Mouse (Mus musculus) c-Kit-negative CD71-positive TER-119-positive erythroid progenitor cells, embryonic 14.5 days (primary cell): ENCODE data around the gene Ampd1.

ENCODE experiments used
- DNase-seq: peaks from one replicate; pipeline ENCODE4 v3.0.0-alpha.2; 2013; ENCODE audit warnings: low read depth, low spot score

Ampd1 gene

DNA sequence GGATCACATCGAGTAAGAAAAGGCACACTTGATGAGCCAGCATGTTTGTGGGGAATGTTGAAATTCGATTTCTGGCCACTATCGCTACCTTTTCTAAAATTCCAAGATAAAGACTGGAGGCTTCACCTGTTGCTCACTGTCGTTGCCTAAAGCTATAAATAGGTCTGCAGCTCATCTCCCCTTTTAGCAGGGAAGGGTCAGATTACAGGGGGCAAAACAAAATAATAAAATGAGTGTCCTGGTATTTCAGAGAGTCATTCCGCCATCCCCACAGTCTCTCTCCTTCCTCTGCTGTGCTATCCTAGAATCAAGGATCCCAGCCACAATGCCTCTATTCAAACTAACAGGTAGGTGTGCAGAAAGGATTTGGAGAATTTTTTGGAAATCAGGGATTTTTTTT is at the start of gene Ampd1:
Gene Ampd1 (plus strand): TSS at position 244 of the 400 bp plus-strand sequence.
- DNase-seq = no peak

DNA sequence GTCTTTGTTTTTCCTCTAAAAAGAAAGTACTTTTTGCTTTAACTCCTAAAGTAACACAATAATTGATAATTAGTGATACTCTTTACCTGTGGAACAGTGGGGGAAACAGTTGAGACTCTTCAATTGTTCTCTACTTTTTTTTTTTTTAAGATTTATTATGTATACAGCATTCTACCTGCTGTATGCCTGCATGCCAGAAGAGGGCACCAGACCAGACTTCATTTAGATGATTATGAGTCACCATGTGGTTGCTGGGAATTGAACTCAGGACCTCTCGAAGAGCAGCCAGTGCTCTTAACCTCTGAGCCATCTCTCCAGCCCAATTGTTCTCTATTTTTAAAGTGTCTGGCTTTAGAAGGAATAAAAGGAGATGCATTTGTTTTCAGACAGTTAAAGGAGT is 47.6 kb upstream of the Ampd1 start:
- DNase-seq = no peak

DNA sequence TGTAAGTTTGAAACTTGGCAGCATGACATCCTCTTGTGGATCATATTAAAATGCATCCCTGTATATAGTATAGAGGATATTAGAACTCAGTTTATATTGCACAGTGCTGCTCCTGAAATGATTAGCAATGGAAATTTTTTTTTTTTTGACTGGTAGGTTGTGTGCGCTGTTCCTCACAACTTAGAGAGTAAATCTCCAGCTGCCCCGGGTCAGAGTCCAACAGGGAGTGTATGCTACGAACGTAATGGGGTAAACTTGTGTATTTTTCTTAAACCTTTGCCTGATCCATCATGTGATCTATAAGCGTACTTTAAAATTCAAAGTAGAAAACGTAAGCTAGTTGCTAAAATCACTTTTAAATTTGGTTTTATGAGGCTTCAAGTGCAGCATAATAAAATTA is 33.5 kb upstream of the Ampd1 start:
- DNase-seq = no peak

DNA sequence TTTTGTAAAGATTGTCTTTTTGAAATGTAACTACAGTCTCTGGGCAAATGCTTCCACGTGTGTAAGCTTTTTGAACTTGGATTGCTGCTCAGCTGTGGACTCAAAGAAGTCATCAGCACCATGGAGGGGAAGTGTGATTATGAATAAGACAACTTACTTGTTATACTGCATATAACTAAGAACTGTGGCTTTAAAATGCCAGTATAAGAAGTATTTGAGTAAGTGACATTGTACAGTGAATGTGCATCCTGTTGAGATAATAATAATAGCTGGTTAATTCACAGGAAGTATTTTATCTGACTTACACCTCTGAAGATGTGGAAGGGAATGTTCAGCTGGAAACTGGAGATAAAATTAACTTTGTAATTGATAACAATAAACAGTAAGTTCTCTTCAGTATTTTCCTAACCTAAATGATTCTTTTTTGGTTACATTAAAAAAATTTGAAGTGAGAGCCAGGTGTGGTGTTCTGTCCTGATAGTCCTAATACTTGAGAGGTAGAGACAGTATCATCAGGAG is 32.9 kb upstream of the Ampd1 start:
- DNase-seq = no peak

DNA sequence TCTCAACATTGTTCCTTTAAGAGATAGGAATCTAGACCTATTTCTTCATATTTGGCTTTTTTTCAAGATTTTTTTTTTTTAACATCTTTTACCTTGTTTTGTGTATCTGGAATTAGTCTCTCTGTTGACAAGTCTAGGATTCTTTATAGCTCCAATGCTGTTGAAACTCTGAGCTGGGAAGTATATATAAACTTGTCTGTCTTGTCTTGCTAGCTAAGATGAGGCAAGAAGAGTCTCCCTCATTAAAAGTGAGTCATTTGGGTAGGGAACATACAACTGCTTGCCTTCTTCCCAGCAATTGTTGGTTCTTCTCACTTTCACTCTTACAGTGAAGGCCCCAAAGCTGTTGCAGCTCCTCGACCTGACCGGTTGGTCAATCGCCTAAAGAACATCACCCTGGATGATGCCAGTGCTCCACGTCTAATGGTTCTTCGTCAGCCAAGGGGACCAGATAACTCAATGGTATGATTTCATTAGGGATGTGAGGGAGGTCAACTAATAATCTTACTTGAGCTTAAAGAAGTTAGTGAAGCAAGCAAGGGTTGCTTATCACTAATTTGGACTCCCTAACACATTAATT is 17.7 kb upstream of the Ampd1 start:
- no peak for DNase-seq

DNA sequence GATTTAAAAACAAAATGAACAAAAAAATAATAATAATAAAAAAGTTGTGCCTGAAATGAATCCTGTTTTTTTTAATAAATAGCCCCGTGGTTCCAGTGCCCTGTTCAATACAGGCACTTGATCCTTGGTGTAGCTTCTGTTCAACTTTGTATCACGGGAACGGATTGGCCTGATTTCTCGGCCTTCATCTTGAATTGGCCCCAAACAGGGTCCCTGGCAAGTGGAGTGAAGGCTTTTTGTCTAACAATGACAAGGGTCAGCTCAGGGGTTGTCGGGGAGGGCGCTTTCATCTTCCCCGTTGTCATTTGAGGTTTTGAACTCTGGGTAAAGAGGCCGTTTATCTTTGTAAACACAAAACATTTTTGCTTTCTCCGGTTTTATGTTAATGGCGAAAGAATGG is 16.1 kb upstream of the Ampd1 start:
- no peak for DNase-seq

DNA sequence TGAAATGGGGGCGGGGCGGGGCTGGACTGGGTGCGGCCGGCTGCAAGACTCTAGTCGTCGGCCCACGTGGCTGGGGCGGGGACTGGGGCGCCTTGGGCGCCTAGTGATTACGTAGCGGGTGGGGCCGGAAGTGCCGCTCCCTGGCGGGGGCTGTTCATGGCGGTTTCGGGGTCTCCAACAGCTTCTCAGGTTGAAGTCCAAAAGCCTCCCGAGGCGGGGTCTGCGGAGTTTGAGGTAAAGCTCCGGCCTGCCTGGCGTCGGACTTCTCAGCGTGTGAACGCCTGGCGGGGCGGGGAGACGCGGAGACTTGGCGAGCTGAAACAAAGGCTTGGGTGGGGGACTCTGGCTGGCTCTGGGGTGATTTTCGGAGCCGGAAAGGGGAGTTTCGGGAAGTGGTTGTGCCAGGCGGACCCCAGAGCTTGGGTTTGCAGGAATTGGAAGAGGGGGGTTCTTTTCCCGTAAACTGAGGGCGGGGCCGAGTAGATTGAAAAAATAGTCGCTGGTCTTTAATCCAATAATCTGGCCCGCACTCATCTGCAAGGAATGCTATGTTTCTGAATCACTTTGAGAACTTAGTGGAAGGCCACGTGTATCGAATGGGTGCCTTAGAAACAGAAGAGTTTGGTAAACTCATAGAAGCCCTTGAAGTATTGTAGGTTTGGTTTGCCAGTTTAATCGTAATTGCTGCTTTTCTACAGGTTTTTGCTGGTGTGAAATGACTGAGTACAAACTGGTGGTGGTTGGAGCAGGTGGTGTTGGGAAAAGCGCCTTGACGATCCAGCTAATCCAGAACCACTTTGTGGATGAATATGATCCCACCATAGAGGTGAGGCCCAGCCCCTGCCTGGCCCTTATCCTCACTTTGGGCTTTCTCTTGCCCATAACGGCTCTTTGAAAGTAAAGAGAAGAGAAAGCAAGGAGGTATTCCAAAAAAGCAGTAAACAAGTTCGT is 15.3 kb upstream of the Ampd1 start, which contains the start of gene Nras:
Gene Nras (plus strand): TSS at position 79 of the 951 bp plus-strand sequence.
- DNase-seq = peak; percentile 81

DNA sequence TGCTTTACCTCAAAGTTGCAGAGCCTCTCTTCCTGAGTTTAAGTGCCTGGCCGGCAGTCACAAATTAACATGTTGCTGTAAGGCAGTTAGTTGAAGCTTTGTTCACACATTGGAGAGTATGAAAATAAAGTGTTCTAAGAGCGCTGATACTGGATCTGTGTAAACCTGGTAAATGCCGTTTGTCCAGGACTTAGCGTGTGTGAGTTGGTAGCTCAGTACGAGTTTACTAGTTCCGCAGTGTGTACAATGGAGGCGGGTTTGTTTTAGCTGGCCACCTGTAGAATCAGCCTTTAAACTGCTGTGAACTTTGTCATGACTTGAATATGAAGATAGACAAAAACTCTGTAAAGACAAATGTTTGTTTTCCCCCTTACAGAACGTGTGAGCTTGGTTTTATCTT is 6.9 kb upstream of the Ampd1 start:
- no peak for DNase-seq

DNA sequence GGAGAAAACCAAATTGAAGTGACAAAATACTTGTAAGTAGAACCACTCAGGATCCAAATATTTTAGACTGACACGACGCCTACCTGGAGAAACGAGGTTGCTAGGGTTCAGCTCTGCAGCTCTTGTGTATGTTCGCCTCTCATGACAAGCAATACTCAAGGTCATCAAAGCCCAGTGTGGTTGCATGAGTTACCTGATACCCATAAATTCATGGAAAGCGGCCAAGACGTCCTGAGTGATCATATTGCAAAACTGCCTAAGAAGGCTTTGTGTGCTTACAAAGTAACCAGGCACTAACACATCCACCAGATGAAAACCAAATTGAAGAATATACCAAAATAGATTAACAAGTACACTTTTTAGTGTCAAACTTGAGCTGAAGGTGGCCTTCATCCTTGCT is 4.8 kb upstream of the Ampd1 start:
- no peak for DNase-seq

DNA sequence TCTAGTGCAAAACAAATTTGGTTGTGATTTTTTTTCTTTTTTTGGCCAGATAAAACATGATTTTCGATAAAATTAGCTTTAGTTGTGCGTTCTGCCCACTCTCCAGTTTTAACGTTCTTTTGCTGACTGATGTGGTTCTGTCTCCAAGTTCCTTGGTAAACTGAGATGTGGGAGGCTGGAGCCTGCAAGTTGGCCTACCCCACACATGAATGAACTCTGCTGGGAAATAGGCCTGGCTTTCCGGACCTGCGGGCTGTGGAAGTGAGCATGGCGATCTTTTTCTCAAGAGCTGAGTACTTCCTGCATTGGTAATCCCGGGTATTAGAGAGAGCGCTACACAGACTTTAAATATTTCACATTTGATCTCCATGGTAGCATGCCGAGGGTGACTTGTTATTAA is 2.1 kb downstream of the Ampd1 start:
- no peak for DNase-seq

DNA sequence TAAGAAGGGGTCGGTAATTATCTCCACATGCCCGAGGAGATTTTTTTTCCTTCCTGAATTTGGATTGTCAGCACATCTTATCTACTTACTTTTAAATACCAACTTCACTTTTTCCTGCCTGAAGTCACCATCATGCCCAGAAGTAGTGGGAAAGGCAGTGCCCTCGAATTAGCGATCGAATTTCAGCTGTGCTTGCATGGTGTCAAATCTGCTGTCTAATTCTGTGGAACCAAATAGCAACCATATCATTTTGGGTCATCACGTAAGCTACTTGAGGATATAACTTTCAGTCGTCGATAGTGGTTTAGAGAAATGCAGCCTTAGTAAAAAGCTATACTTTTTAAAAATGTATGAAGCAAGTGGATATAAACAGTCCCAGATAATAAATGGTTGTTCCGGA is 2.7 kb downstream of the Ampd1 start:
- no peak for DNase-seq

DNA sequence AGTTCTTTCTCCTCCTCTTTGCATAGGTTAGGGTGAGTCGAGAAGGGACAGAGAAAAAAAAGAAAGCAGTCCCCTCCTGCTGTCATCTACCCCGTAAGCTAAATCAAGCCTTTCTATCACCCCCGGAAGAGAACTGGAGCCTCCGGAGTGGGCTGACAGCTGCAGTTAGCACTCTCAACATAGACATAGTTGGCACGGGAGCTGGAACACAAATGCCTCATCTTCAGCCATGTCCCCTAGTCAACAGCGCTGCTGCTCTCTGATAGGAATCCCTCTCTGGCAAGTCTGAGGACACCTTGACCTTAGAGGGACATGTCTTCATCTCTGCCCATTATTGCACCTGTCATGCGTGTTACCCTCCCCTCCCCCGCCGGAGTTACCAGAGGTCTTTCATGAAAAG is 5.5 kb downstream of the Ampd1 start:
- DNase-seq = no peak

DNA sequence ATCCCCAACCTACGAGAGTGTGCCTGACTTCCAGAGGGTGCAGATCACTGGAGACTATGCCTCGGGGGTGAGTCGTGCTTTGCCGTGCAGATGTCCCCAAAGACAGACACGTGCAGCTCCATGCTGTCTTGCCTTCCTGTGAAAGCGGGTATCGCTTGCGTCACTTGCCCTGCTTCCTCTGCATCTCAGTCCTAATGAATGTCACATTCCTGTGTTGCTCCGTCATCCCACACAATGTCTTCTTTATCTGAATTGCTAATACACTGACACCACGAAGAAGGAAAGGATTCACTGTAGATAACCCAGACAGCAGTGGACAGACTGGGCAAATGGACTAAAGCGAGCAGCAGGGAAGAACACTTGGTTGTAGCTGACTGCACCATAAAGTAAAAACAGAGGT is 7.2 kb downstream of the Ampd1 start:
- no peak for DNase-seq

DNA sequence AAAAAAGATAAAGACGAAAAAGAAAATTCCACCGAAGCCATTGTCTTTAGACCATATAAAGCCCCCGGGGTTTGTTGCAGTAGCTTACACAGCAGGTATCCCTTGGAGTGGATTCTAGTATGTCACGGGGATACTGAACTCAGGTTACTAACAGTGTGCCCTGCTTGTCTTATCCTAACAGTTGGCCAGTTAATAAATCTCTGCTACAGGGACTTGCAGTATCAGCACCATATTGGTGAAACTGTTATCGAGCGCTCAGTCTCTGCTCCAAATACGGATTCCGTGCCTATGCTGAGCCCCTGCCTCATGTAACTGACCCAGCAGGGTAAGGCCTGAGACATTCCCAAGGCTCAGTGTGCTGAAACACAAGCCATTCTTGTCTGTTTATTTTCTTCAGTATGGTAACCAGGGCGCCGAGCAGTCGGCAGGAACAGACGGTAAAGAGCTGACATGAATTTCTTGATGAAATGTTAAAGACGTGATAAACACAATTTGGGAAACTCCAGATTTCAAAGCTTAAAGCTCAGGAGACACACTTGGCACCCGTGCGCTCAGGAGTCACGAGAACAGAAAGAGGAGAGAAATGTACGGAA is 8.1 kb downstream of the Ampd1 start:
- no peak for DNase-seq

DNA sequence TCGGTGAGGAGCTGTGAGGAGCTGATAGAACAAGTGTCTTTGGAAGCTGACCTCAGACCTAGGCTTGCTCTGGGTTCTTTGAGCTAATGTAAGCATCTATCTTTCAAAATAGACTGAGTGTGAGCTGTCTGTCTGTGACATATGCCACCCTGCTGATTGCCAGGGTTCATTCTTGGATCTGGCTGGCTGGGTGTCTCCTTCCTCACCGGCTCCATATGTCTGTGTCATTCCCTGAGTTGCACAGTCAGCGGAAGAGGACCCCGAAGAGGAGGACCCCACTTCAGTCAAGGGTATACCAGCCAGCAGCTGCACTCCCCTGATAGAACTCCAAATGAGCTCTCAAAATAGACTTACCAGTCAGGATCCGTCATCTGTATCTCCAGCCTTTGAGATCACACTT is 8.9 kb downstream of the Ampd1 start:
- DNase-seq = no peak

DNA sequence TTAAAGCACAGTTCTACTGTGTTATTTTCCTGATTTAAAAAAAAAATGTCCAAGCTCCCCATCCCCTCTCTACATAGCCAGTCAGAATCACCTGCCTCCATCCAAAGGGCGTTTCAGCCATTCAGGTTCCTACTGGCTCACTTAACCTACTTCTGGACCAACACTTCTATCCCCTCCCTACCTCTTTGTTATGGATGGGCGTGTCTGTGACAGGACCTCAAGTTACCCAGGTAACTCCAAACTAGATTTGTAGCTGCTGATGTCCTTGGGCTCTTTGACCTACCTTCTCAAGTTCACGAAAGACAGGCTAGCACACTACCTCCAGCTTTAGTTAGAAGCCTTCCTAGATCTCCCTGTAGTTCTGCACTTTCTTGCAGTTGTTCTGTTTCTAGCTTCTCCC is 12.2 kb downstream of the Ampd1 start:
- DNase-seq = no peak

DNA sequence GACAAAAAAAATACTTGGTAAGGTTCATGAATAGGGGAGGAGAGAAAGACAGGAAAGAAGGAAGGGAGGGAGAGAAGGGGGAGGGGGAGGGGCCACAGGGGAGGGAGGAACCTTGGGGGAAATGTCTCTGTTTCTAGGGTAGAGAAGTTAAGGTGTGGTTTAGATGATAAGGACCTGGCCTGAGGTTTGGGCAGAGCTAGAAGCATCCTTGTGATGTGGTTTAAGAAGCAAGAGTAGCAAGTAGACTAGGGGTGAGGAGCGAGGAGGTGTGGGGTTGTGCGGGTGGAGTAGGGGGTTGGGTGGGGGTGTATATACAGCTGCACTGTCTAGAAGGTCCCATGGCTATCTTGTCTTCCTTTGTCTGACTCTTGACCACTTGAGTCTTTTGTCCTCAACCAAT is 17.9 kb downstream of the Ampd1 start:
- no peak for DNase-seq

DNA sequence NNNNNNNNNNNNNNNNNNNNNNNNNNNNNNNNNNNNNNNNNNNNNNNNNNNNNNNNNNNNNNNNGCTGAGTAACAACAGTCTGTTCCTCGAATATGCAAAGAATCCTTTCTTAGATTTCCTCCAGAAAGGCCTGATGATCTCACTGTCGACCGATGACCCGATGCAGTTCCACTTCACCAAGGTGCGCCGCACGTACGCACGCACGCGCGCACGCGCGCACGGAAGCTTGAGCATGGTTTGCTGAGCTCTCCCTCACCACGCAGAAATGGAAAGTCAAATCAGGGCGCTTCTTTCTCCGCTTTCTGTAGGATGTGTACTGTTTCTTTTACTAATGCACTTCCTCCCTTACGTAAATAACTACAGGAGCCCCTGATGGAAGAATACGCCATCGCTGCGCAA is 24.8 kb downstream of the Ampd1 start:
- DNase-seq = no peak

DNA sequence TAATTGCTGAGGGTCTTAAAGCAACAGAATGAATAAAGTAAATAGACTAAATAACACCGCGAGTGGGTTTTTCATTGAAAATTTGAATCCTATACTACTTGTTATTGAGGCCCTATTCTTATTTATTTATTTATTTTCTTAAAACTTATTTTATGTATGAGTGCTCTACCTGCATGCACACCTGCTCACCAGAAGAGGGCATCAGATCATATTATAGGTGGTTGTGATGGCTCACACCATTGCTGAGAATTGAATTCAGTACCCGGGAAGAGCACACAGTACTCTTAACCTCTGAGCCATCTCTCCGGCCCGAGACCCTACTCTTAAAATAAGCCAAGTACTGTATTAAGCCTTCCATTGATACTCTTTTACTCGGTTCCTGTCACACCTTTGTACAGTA is 25.9 kb downstream of the Ampd1 start:
- no peak for DNase-seq

DNA sequence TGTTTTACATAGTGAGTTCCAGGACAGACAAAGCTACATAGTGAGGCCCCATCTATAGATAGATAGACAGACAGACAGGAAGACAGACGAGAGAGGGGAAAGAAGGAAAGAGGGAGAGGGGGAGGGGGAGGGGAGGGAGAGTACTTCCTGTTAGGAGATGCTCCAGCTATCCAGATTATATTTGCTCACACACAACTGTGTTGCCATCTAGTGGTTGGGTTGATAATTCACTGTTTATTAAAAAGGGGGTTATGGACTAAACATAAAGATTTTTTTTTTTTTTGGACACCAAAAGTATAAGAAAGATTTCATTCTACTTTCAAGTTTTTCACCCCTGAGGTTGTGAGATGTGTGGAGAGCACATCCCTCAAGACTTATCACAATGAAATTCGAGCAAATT is 26.9 kb downstream of the Ampd1 start:
- no peak for DNase-seq

DNA sequence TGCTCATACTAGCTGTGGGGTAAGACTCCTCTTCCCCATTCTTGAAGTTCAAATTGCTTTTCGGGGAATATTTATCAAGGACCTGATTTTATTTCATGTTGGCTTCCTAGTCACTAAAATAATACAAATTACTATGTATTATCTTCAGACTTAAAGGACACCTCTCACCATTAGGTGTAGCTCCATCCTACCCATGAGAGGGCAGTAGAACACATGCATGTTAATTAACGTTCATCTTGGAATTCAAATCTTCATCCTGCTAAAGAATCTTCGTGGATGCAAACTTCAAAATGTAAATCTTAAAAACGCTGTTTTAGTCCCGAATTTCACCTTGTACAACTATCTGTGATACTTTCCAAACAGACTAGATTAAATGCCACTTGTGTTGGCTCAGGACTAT is 27.4 kb downstream of the Ampd1 start:
- no peak for DNase-seq

DNA sequence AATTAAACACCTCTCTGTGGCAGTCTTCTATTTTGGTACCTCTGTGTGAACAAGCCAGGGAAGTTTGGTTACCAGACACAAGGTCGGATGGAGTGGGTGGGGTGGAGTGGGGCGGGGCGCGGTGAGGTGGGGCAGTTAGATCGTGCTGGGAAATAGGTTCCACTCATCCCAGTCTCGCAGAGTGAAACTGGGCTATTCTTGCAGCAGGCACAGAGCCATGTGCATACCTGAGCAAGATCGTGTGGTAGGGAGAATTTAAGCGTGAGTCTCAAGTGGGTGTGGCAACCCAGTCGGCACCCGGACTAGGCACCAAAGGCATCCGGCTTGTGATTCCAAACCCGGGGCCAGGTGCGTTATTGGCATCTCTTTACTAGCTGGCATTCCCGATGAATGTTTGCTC is 28.1 kb downstream of the Ampd1 start:
- DNase-seq = peak; percentile 52
